Mouse (Mus musculus) C2C12 (cell line): ENCODE data around the gene Nucks1. TPM values are rescaled to one million over a fixed set of nuclear protein-coding genes. Genes with fewer than 3 reads are reported as not detected.

ENCODE experiments used
- H3K27me3 ChIP-seq: one replicate; pipeline ENCODE4 v1.6.1; 2011; ENCODE audit not compliant: control insufficient read depth, insufficient read depth, insufficient read length
- H3K36me3 ChIP-seq: one replicate; pipeline ENCODE4 v1.6.1; 2011; ENCODE audit not compliant: control insufficient read depth, insufficient read depth
- H3K4me3 ChIP-seq: one replicate; pipeline ENCODE4 v1.5.1; 2011; ENCODE audit warnings: mild to moderate bottlenecking, control low read depth; ENCODE audit not compliant: poor library complexity, insufficient read depth, severe bottlenecking
- H3K79me2 ChIP-seq: one replicate; pipeline ENCODE4 v1.6.1; 2011; ENCODE audit not compliant: control insufficient read depth, insufficient read depth
- H3K79me3 ChIP-seq: one replicate; pipeline ENCODE4 v1.6.1; 2011; ENCODE audit warnings: low read depth, control low read depth
- H3ac ChIP-seq: one replicate; pipeline ENCODE3; 2011; ENCODE audit warnings: low read depth; ENCODE audit not compliant: control insufficient read depth, insufficient read length
- CEBPB ChIP-seq: IDR thresholded peaks from one replicate; pipeline ENCODE4 v1.6.1; 2011; ENCODE audit warnings: low read depth, mild to moderate bottlenecking, control low read depth, moderate library complexity
- CTCF ChIP-seq: IDR thresholded peaks from one replicate; pipeline ENCODE4 v1.5.1; 2011; ENCODE audit not compliant: control insufficient read depth, insufficient read depth, insufficient read length
- FOSL1 ChIP-seq: IDR thresholded peaks from one replicate; pipeline ENCODE4 v1.8.0; 2011; ENCODE audit warnings: mild to moderate bottlenecking, low read length; ENCODE audit not compliant: poor library complexity, insufficient read depth, severe bottlenecking
- MAX ChIP-seq: IDR thresholded peaks from one replicate; pipeline ENCODE4 v1.6.1; 2011; ENCODE audit warnings: mild to moderate bottlenecking, control low read depth
- MYOD1 ChIP-seq: IDR thresholded peaks from one replicate; pipeline ENCODE4 v1.6.1; 2011; ENCODE audit warnings: low read depth; ENCODE audit not compliant: control insufficient read depth, insufficient read length
- MYOG ChIP-seq: IDR thresholded peaks from one replicate; pipeline ENCODE4 v1.6.1; 2011; ENCODE audit not compliant: control insufficient read depth, insufficient read length; ENCODE audit errors: extremely low read depth
- USF1 ChIP-seq: IDR thresholded peaks from one replicate; pipeline ENCODE4 v1.6.1; 2011; ENCODE audit warnings: low read depth, mild to moderate bottlenecking, control low read depth, moderate library complexity
- polyA plus RNA-seq: library from polyadenylated mRNA; unstranded; fragments of >200 nt; fragmentation: generic; extraction: Trizol; gene quantifications from one replicate; pipeline ENCODE4 v1.2.1, GENCODE M21; 2012; ENCODE audit warnings: missing spikeins

Nucks1 gene
- polyA plus RNA-seq, 1 experiment, result 36.2 TPM

GRCm38 (mm10) chr1:131869561-131869960 lies 40.8 kb upstream of the Nucks1 start:
- H3K36me3 ChIP-seq, result no peaks in the 10 kb centered on the region
- peaks cover 3% of the 10 kb centered on the region for H3K27me3 ChIP-seq
- no peak for TF ChIP-seq MYOD1
- no peak for TF ChIP-seq USF1
- no peak for TF ChIP-seq CTCF
- TF ChIP-seq CEBPB, result no peak
- no peak for TF ChIP-seq MYOG
- TF ChIP-seq MAX, result no peak
- TF ChIP-seq FOSL1, result no peak
- no peaks in the 10 kb centered on the region for H3K79me3 ChIP-seq
- H3ac ChIP-seq, result no peak overlapping the region
- no peaks in the 10 kb centered on the region for H3K79me2 ChIP-seq
- H3K4me3 ChIP-seq, result no peak overlapping the region

- Histone ChIP-seq H3K4me3 (no peak overlapping the region), H3K79me3 (no peaks in the 10 kb centered on the region), H3ac (no peak overlapping the region), H3K27me3 (peaks cover 3% of the 10 kb centered on the region), H3K79me2 (no peaks in the 10 kb centered on the region), H3K36me3 (no peaks in the 10 kb centered on the region)
- TF ChIP-seq CEBPB, result no peak
- no peak for TF ChIP-seq USF1
- no peak for TF ChIP-seq MYOD1
Observed at GRCm38 (mm10) chr1:131872856-131873255, 37.5 kb upstream of the Nucks1 start.

GRCm38 (mm10) chr1:131879816-131880215 lies 30.5 kb upstream of the Nucks1 start:
- no peaks in the 10 kb centered on the region for H3K79me3 ChIP-seq
- H3K27me3 ChIP-seq, result peaks cover 3% of the 10 kb centered on the region
- H3K36me3 ChIP-seq, result no peaks in the 10 kb centered on the region
- no peak overlapping the region for H3K4me3 ChIP-seq
- no peak for TF ChIP-seq MYOD1
- no peak overlapping the region for H3ac ChIP-seq
- H3K79me2 ChIP-seq, result no peaks in the 10 kb centered on the region

- H3K4me3 ChIP-seq, result no peak overlapping the region
- H3K36me3 ChIP-seq, result no peaks in the 10 kb centered on the region
- TF ChIP-seq CEBPB (no peak), CTCF (no peak), MYOD1 (no peak), FOSL1 (no peak), USF1 (no peak), MYOG (no peak), MAX (no peak)
- H3K27me3 ChIP-seq, result peaks cover 4% of the 10 kb centered on the region
- no peak overlapping the region for H3ac ChIP-seq
- H3K79me2 ChIP-seq, result no peaks in the 10 kb centered on the region
- H3K79me3 ChIP-seq, result no peaks in the 10 kb centered on the region
Observed at GRCm38 (mm10) chr1:131882787-131883186, 27.5 kb upstream of the Nucks1 start.

- Histone ChIP-seq H3K79me2 (no peaks in the 10 kb centered on the region), H3K4me3 (no peak overlapping the region), H3ac (no peak overlapping the region), H3K27me3 (peaks cover 8% of the 10 kb centered on the region), H3K79me3 (no peaks in the 10 kb centered on the region), H3K36me3 (no peaks in the 10 kb centered on the region)
- TF ChIP-seq CEBPB, result no peak
- TF ChIP-seq CTCF, result no peak
- TF ChIP-seq USF1, result no peak
- no peak for TF ChIP-seq MYOG
- no peak for TF ChIP-seq MYOD1
- TF ChIP-seq MAX, result no peak
- no peak for TF ChIP-seq FOSL1
Observed at GRCm38 (mm10) chr1:131886173-131886572, 24.2 kb upstream of the Nucks1 start.

- no peak overlapping the region for H3ac ChIP-seq
- no peaks in the 10 kb centered on the region for H3K36me3 ChIP-seq
Observed at GRCm38 (mm10) chr1:131886641-131887040, 23.7 kb upstream of the Nucks1 start.

More at GRCm38 (mm10) chr1:131886641-131887040, 23.7 kb upstream of the Nucks1 start:
- Histone ChIP-seq H3K4me3 (no peak overlapping the region), H3K79me3 (no peaks in the 10 kb centered on the region), H3K27me3 (peaks cover 8% of the 10 kb centered on the region), H3K79me2 (no peaks in the 10 kb centered on the region)
- no peak for TF ChIP-seq FOSL1
- TF ChIP-seq MYOD1, result no peak
- no peak for TF ChIP-seq USF1
- TF ChIP-seq MYOG, result no peak
- TF ChIP-seq CTCF, result no peak
- no peak for TF ChIP-seq MAX
- no peak for TF ChIP-seq CEBPB
